Mouse (Mus musculus) E14TG2a.4 (cell line): Measurements from ENCODE around the gene Clcn6.

ENCODE experiments used
- CTCF ChIP-seq: conservative IDR thresholded peaks from 2 replicates; pipeline ENCODE4 v1.5.1; 2014; ENCODE audit warnings: low read length
- NANOG ChIP-seq: IDR thresholded peaks from 2 replicates; pipeline ENCODE4 v1.6.1; 2014; ENCODE audit warnings: borderline replicate concordance, low read length, mixed read lengths
- POU5F1 ChIP-seq: IDR thresholded peaks from 2 replicates; pipeline ENCODE4 v1.6.1; 2014; ENCODE audit warnings: low read length, borderline replicate concordance

- TF ChIP-seq CTCF (no peak), POU5F1 (no peak), NANOG (no peak)
Observed at GRCm38 (mm10) chr4:148044113-148044512, 5.5 kb upstream of the Clcn6 start.
